Mouse (Mus musculus): ENCODE data around the gene Proz.

GRCm38 (mm10) chr8:13050550-13050949 is 10.2 kb upstream of the Proz start:
- no peak for TF ChIP-seq CTCF (IDR thresholded peaks at IDR 0.05; ENCODE audit: extremely low read depth, insufficient read depth, low read length)
- TF ChIP-seq POLR2A (IDR thresholded peaks at IDR 0.05; ENCODE audit: extremely low read depth, insufficient read depth, low read length) = no peak

Measured in cortical plate, adult 2 months (tissue).